Mouse (Mus musculus) heart, postnatal 0 days (tissue): ENCODE data around the gene Olfr574. TPM values are rescaled to one million over a fixed set of nuclear protein-coding genes. Genes with fewer than 3 reads are reported as not detected.

Experiments
- ATAC-seq: fragments of 200-750 bp; cut with Nextera tagmentation; 2 replicates; pipeline ENCODE4 v1.8.0; 2017; ENCODE audit warnings: low read depth, moderate number of reproducible peaks, moderate library complexity; ENCODE audit not compliant: insufficient read depth
- DNase-seq: peaks from one replicate; pipeline ENCODE4 v3.0.0-alpha.2; 2016; ENCODE audit warnings: low spot score
- H3K27ac ChIP-seq: fragments of 300-500 bp; sonication (generic); 2 replicates; pipeline ENCODE4 v1.5.1; 2014; ENCODE audit warnings: low read depth, mild to moderate bottlenecking
- H3K27me3 ChIP-seq: fragments of 300-500 bp; sonication (generic); 2 replicates; pipeline ENCODE4 v1.6.1; 2014; ENCODE audit warnings: low read length, mixed read lengths; ENCODE audit not compliant: control insufficient read depth, insufficient read depth
- H3K36me3 ChIP-seq: fragments of 300-500 bp; sonication (generic); replicated peaks from 2 replicates; pipeline ENCODE4 v1.6.1; 2014; ENCODE audit warnings: low read length, mixed read lengths; ENCODE audit not compliant: control insufficient read depth, insufficient read depth
- H3K4me1 ChIP-seq: fragments of 300-500 bp; sonication (generic); 2 replicates; pipeline ENCODE4 v1.6.1; 2014; ENCODE audit warnings: antibody characterized with exemption; ENCODE audit not compliant: control insufficient read depth, insufficient read depth
- H3K4me2 ChIP-seq: fragments of 300-500 bp; sonication (generic); 2 replicates; pipeline ENCODE4 v1.6.1; 2014; ENCODE audit warnings: low read depth, mild to moderate bottlenecking, low read length, moderate library complexity
- H3K4me3 ChIP-seq: fragments of 300-500 bp; sonication (generic); 2 replicates; pipeline ENCODE4 v1.5.1; 2014; ENCODE audit warnings: low read depth, low read length
- H3K9ac ChIP-seq: fragments of 300-500 bp; sonication (generic); replicated peaks from 2 replicates; pipeline ENCODE4 v1.6.1; 2014; ENCODE audit warnings: low read depth, low read length, mixed read lengths
- H3K9me3 ChIP-seq: fragments of 300-500 bp; sonication (generic); replicated peaks from 2 replicates; pipeline ENCODE4 v1.6.1; 2016; ENCODE audit warnings: low read length; ENCODE audit not compliant: control insufficient read depth
- CTCF ChIP-seq: IDR thresholded peaks from 2 replicates; pipeline ENCODE4 v1.5.1; 2016; ENCODE audit warnings: antibody characterized with exemption, control low read depth, low read depth
- EP300 ChIP-seq: IDR thresholded peaks from 2 replicates; pipeline ENCODE4 v1.6.1; 2016; ENCODE audit warnings: antibody characterized with exemption, low read depth
- WGBS: fragments of 180-500 bp; shearing (Covaris S2); extraction: QIAGEN DNeasy Blood & Tissue Kit; methylation state at CpG from one replicate; pipeline ENCODE4 v1.1.7; 2014; 5-methylcytosine and 5-hydroxymethylcytosine counted together
- polyA plus RNA-seq: library from polyadenylated mRNA; unstranded; fragments of >200 nt; fragmentation: Nextera tagmentation; extraction: Ambion mirVana; gene quantifications from 2 replicates; pipeline ENCODE4 v1.2.1, GENCODE M21; 2015
- total RNA-seq: library from RNA; depleted of rRNA; stranded (reverse); fragments of >200 nt; gene quantifications from 2 replicates; pipeline ENCODE4 v1.2.3, GENCODE M21; 2014; ENCODE audit warnings: low replicate concordance; rRNA removed

Gene Olfr574
- total and polyA plus RNA-seq, 2 experiments from 2014 or later: not detected

DNA sequence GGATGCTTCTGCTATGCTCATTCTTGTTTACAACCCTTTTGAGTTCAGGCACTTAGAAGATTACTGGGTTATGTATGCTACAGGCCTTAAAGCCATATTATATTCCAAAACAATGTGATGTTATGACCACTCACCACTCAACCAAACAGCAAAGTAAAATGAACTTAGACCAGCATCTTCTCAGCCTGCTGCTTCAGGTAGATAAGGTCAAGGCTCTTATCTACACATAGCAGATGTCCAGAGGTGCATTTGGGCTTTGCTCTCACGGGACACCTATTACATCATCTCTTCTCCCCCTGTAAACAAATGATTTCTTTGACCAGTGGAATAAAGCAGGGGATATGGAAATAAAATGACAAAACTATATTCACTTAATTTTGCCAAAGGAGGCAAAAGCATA lies 10.3 kb downstream of the Olfr574 start, which contains the start of gene Olfr575:
TSS of gene Olfr575 (minus strand) at position 183 of the 400 bp plus-strand sequence.
- no peak for DNase-seq
- 28% methylated on average over 1 of the region's 1 CpGs for WGBS
- Histone ChIP-seq H3K4me3 (no peak within 1 kb of the TSS), H3K9me3 (no peaks in the 10 kb centered on the region), H3K9ac (no peak within 1 kb of the TSS), H3K4me1 (no peaks in the 10 kb centered on the region), H3K4me2 (no peak within 1 kb of the TSS), H3K27ac (no peak within 1 kb of the TSS), H3K36me3 (no peaks in the 10 kb centered on the region), H3K27me3 (no peaks in the 10 kb centered on the region)
- TF ChIP-seq EP300: no peak
- no peak for TF ChIP-seq CTCF
- ATAC-seq: no peak

DNA sequence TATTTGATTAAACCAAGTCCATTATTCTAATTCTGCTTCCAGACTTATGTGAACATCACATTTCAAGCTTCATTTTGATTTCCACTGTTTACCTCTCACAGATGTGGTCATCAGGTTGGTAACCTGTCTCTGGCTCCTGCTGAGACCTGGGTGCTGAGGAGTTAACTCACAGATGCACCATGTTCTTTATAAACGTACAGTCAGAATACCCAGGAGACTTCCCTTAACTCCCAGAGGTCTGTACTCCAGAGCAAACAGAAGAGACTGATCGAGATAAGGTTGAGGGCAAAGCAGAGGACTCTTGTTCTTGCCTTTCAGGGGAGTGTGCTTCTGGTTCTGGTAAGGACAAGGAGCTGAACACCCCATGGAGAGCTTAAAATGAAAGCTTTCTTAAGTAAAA lies 14.1 kb downstream of the Olfr574 start, which contains the start of gene Olfr576:
TSS of gene Olfr576 (plus strand) at position 301 of the 400 bp plus-strand sequence.
- WGBS: 8% methylated on average over 2 of the region's 2 CpGs
- Histone ChIP-seq H3K4me3 (no peak within 1 kb of the TSS), H3K27me3 (no peaks in the 10 kb centered on the region), H3K4me2 (no peak within 1 kb of the TSS), H3K36me3 (no peaks in the 10 kb centered on the region), H3K9ac (no peak within 1 kb of the TSS), H3K4me1 (no peaks in the 10 kb centered on the region), H3K9me3 (no peaks in the 10 kb centered on the region), H3K27ac (no peak within 1 kb of the TSS)
- no peak for DNase-seq
- ATAC-seq: no peak
- TF ChIP-seq EP300 (no peak), CTCF (no peak)

GRCm38 (mm10) chr7:102974399-102974798 lies 26.1 kb downstream of the Olfr574 start:
- no peak overlapping the region for H3K4me3 ChIP-seq
- DNase-seq (no peak), ATAC-seq (no peak)
- no peaks in the 10 kb centered on the region for H3K4me1 ChIP-seq
- H3K27ac ChIP-seq: no peak overlapping the region
- TF ChIP-seq CTCF: no peak
- no peak for TF ChIP-seq EP300
- WGBS: 49% methylated on average over 1 of the region's 1 CpGs
- no peaks in the 10 kb centered on the region for H3K27me3 ChIP-seq
- no peaks in the 10 kb centered on the region for H3K9me3 ChIP-seq
- no peak overlapping the region for H3K4me2 ChIP-seq
- no peak overlapping the region for H3K9ac ChIP-seq
- H3K36me3 ChIP-seq: no peaks in the 10 kb centered on the region

GRCm38 (mm10) chr7:102975843-102976242 lies 27.6 kb downstream of the Olfr574 start, which contains the start of gene Olfr577:
Gene Olfr577 (minus strand): TSS chr7:102975943.
- H3K4me3 ChIP-seq: no peak within 1 kb of the TSS
- H3K27me3 ChIP-seq: no peaks in the 10 kb centered on the region
- no peak for TF ChIP-seq EP300
- no peak for TF ChIP-seq CTCF
- ATAC-seq (no peak), DNase-seq (no peak)
- WGBS: 73% methylated on average over 2 of the region's 2 CpGs
- no peaks in the 10 kb centered on the region for H3K9me3 ChIP-seq
- H3K9ac ChIP-seq: no peak within 1 kb of the TSS
- H3K4me2 ChIP-seq: no peak within 1 kb of the TSS
- no peak within 1 kb of the TSS for H3K27ac ChIP-seq
- no peaks in the 10 kb centered on the region for H3K36me3 ChIP-seq
- no peaks in the 10 kb centered on the region for H3K4me1 ChIP-seq

- WGBS: 54% methylated on average over 3 of the region's 3 CpGs
- DNase-seq: no peak
- no peak within 1 kb of the TSS for H3K9ac ChIP-seq
Measured at GRCm38 (mm10) chr7:102989224-102989623, 41.0 kb downstream of the Olfr574 start, which contains the start of gene Olfr578. Gene Olfr578 (minus strand): TSS chr7:102989324.

More at GRCm38 (mm10) chr7:102989224-102989623, 41.0 kb downstream of the Olfr574 start, which contains the start of gene Olfr578:
- no peak within 1 kb of the TSS for H3K4me2 ChIP-seq
- no peaks in the 10 kb centered on the region for H3K27me3 ChIP-seq
- H3K27ac ChIP-seq: no peak within 1 kb of the TSS
- ATAC-seq: no peak
- H3K4me1 ChIP-seq: no peaks in the 10 kb centered on the region
- H3K36me3 ChIP-seq: no peaks in the 10 kb centered on the region
- no peak within 1 kb of the TSS for H3K4me3 ChIP-seq
- no peak for TF ChIP-seq CTCF
- TF ChIP-seq EP300: no peak
- H3K9me3 ChIP-seq: no peaks in the 10 kb centered on the region

Other genes with a start within 250 kb of the Olfr574 start
- gene Olfr558, start 246.3 kb upstream of the Olfr574 start, total RNA-seq: 1.2 and 1.5 TPM in 2 replicates
- gene Olfr558, start 246.3 kb upstream of the Olfr574 start, polyA plus RNA-seq: 2.2 and 2.3 TPM in 2 replicates
- not detected in 2 replicates for gene Olfr33, start 229.4 kb upstream of the Olfr574 start, total RNA-seq
- not detected in 2 replicates for gene Olfr33, start 229.4 kb upstream of the Olfr574 start, polyA plus RNA-seq
- gene Olfr559, start 221.0 kb upstream of the Olfr574 start, total RNA-seq: not detected in 2 replicates
- not detected in 2 replicates for gene Olfr559, start 221.0 kb upstream of the Olfr574 start, polyA plus RNA-seq
- gene Olfr560, start 189.1 kb upstream of the Olfr574 start, total RNA-seq: not detected in 2 replicates
- gene Olfr560, start 189.1 kb upstream of the Olfr574 start, polyA plus RNA-seq: not detected in 2 replicates
- 1.0 and 4.1 TPM in 2 replicates for gene Olfr78, start 189.0 kb upstream of the Olfr574 start, total RNA-seq
- 0.34 and 0.60 TPM in 2 replicates for gene Olfr78, start 189.0 kb upstream of the Olfr574 start, polyA plus RNA-seq
- not detected in 2 replicates for gene Olfr561, start 177.2 kb upstream of the Olfr574 start, total RNA-seq
- gene Olfr561, start 177.2 kb upstream of the Olfr574 start, polyA plus RNA-seq: not detected in 2 replicates
- gene Olfr564, start 145.0 kb upstream of the Olfr574 start, total RNA-seq: not detected in 2 replicates
- gene Olfr564, start 145.0 kb upstream of the Olfr574 start, polyA plus RNA-seq: not detected in 2 replicates
- gene Olfr566, start 89.7 kb upstream of the Olfr574 start, total RNA-seq: not detected in 2 replicates
- gene Olfr566, start 89.7 kb upstream of the Olfr574 start, polyA plus RNA-seq: not detected in 2 replicates
- gene Olfr568, start 71.3 kb upstream of the Olfr574 start, total RNA-seq: not detected in 2 replicates
- not detected in 2 replicates for gene Olfr568, start 71.3 kb upstream of the Olfr574 start, polyA plus RNA-seq
- not detected in 2 replicates for gene Olfr569, start 57.6 kb upstream of the Olfr574 start, total RNA-seq
- not detected in 2 replicates for gene Olfr569, start 57.6 kb upstream of the Olfr574 start, polyA plus RNA-seq
- gene Olfr570, start 53.9 kb upstream of the Olfr574 start, total RNA-seq: not detected in 2 replicates
- gene Olfr570, start 53.9 kb upstream of the Olfr574 start, polyA plus RNA-seq: not detected in 2 replicates
- not detected in 2 replicates for gene Olfr571, start 30.9 kb upstream of the Olfr574 start, total RNA-seq
- not detected in 2 replicates for gene Olfr571, start 30.9 kb upstream of the Olfr574 start, polyA plus RNA-seq
- gene Olfr572, start 24.1 kb upstream of the Olfr574 start, total RNA-seq: not detected in 2 replicates
- gene Olfr572, start 24.1 kb upstream of the Olfr574 start, polyA plus RNA-seq: not detected in 2 replicates
- gene Olfr573-ps1, start 5.9 kb upstream of the Olfr574 start, total RNA-seq: not detected in 2 replicates
- not detected in 2 replicates for gene Olfr573-ps1, start 5.9 kb upstream of the Olfr574 start, polyA plus RNA-seq
- gene Olfr575, start 10.3 kb downstream of the Olfr574 start, total RNA-seq: not detected in 2 replicates
- not detected in 2 replicates for gene Olfr575, start 10.3 kb downstream of the Olfr574 start, polyA plus RNA-seq
- not detected in 2 replicates for gene Olfr576, start 14.2 kb downstream of the Olfr574 start, total RNA-seq
- gene Olfr576, start 14.2 kb downstream of the Olfr574 start, polyA plus RNA-seq: not detected in 2 replicates
- not detected in 2 replicates for gene Olfr577, start 27.5 kb downstream of the Olfr574 start, total RNA-seq
- gene Olfr577, start 27.5 kb downstream of the Olfr574 start, polyA plus RNA-seq: not detected in 2 replicates
- gene Olfr578, start 40.9 kb downstream of the Olfr574 start, total RNA-seq: not detected in 2 replicates
- gene Olfr578, start 40.9 kb downstream of the Olfr574 start, polyA plus RNA-seq: not detected in 2 replicates
- not detected in 2 replicates for gene Olfr582, start 89.6 kb downstream of the Olfr574 start, total RNA-seq
- gene Olfr582, start 89.6 kb downstream of the Olfr574 start, polyA plus RNA-seq: not detected in 2 replicates
- not detected in 2 replicates for gene Olfr583, start 102.8 kb downstream of the Olfr574 start, total RNA-seq
- not detected in 2 replicates for gene Olfr583, start 102.8 kb downstream of the Olfr574 start, polyA plus RNA-seq
- gene Olfr584, start 133.4 kb downstream of the Olfr574 start, total RNA-seq: not detected in 2 replicates
- gene Olfr584, start 133.4 kb downstream of the Olfr574 start, polyA plus RNA-seq: not detected in 2 replicates
- not detected in 2 replicates for gene Olfr585, start 149.3 kb downstream of the Olfr574 start, total RNA-seq
- not detected in 2 replicates for gene Olfr585, start 149.3 kb downstream of the Olfr574 start, polyA plus RNA-seq
- gene Olfr586, start 177.2 kb downstream of the Olfr574 start, total RNA-seq: not detected in 2 replicates
- not detected in 2 replicates for gene Olfr586, start 177.2 kb downstream of the Olfr574 start, polyA plus RNA-seq
- not detected in 2 replicates for gene Olfr588-ps1, start 192.4 kb downstream of the Olfr574 start, total RNA-seq
- gene Olfr588-ps1, start 192.4 kb downstream of the Olfr574 start, polyA plus RNA-seq: not detected in 2 replicates
- gene Olfr589, start 207.9 kb downstream of the Olfr574 start, total RNA-seq: not detected in 2 replicates
- not detected in 2 replicates for gene Olfr589, start 207.9 kb downstream of the Olfr574 start, polyA plus RNA-seq
- not detected in 2 replicates for gene Olfr591, start 229.9 kb downstream of the Olfr574 start, total RNA-seq
- not detected in 2 replicates for gene Olfr591, start 229.9 kb downstream of the Olfr574 start, polyA plus RNA-seq
- not detected in 2 replicates for gene Olfr592, start 236.3 kb downstream of the Olfr574 start, total RNA-seq
- not detected in 2 replicates for gene Olfr592, start 236.3 kb downstream of the Olfr574 start, polyA plus RNA-seq